Mouse (Mus musculus): ENCODE measurements around the gene Ckm.

GRCm38 (mm10) chr7:19447689-19448088 lies 43.1 kb downstream of the Ckm start:
- TF ChIP-seq CTCF (IDR thresholded peaks at IDR 0.05; ENCODE audit: low read depth) (no peak), EP300 (IDR thresholded peaks at IDR 0.05; ENCODE audit: low read depth) (no peak)

All from liver, embryonic 14.5 days (tissue).